In genomic region chr16:10818579-10819135, GRCm38 (mm10) we compare ENCODE assay signal across 30 mouse cellular contexts. TPM values are rescaled to one million over a fixed set of nuclear protein-coding genes. Genes with fewer than 3 reads are reported as not detected.
"Had no signal": no experiment of that assay in that cellular context is flagged by ENCODE, and none has a peak within 500 bp of the region (broad histone marks: within the 10 kb centered on the region; RNA-seq: fewer than 3 reads in every experiment).

No protein-coding gene starts in this region.

- H3K4me2 ChIP-seq: limb, embryonic 13.5 days; liver, embryonic 13.5 days; lung, embryonic 14.5 days; midbrain, embryonic 12.5 days; midbrain, embryonic 15.5 days; neural tube, embryonic 12.5 days; neural tube, embryonic 15.5 days had no signal

- H3K4me1 ChIP-seq: midbrain, embryonic 12.5 days; midbrain, embryonic 15.5 days; neural tube, embryonic 12.5 days; neural tube, embryonic 15.5 days had no signal

- H3K9ac ChIP-seq: limb, embryonic 13.5 days; liver, embryonic 13.5 days; lung, embryonic 14.5 days; midbrain, embryonic 12.5 days; midbrain, embryonic 15.5 days; neural tube, embryonic 12.5 days; neural tube, embryonic 15.5 days had no signal

- H3K36me3 ChIP-seq: limb, embryonic 10.5 days; limb, embryonic 13.5 days; liver, embryonic 13.5 days; midbrain, embryonic 12.5 days; midbrain, embryonic 15.5 days; neural tube, embryonic 12.5 days; neural tube, embryonic 15.5 days had no signal

- H3K27ac ChIP-seq: limb, embryonic 10.5 days; limb, embryonic 13.5 days; liver, embryonic 13.5 days; midbrain, embryonic 12.5 days; midbrain, embryonic 15.5 days; neural tube, embryonic 12.5 days; neural tube, embryonic 15.5 days had no signal

- DNase-seq: kidney, adult 18-20 months; kidney, adult 9 months; kidney, postnatal 14 days; kidney, postnatal 4 days; layer of hippocampus, adult 9-11 months; liver, embryonic 13.5 days; lung, embryonic 14.5 days; lung, postnatal 10 days; lung, postnatal 36 days; right cerebral cortex, adult 18-20 months; right cerebral cortex, postnatal 14 days; right cerebral cortex, postnatal 4 days; thymus, postnatal 36 days had no signal

- H3K4me3 ChIP-seq: limb, embryonic 10.5 days; limb, embryonic 13.5 days; liver, embryonic 13.5 days; midbrain, embryonic 12.5 days; midbrain, embryonic 15.5 days; neural tube, embryonic 12.5 days; neural tube, embryonic 15.5 days had no signal

- ATAC-seq: intestine, embryonic 16.5 days; midbrain, embryonic 15.5 days had no signal

- H3K27me3 ChIP-seq: limb, embryonic 13.5 days; midbrain, embryonic 12.5 days; midbrain, embryonic 15.5 days; neural tube, embryonic 12.5 days; neural tube, embryonic 15.5 days had no signal

- H3K9me3 ChIP-seq: limb, embryonic 10.5 days; liver, embryonic 13.5 days; midbrain, embryonic 12.5 days; midbrain, embryonic 15.5 days; neural tube, embryonic 12.5 days; neural tube, embryonic 15.5 days had no signal

RNA-seq across cellular contexts. Expression of gene Gm11172, which starts 5.9 kb away (rescaled TPM):
- total RNA-seq: layer of hippocampus, adult 18-20 months; layer of hippocampus, postnatal 25 days; left cerebral cortex, adult 18-20 months; left cerebral cortex, postnatal 25 days; liver, adult 2 months had no signal
- polyA plus RNA-seq: intestine, embryonic 16.5 days; kidney, embryonic 16.5 days; limb, embryonic 10.5 days; limb, embryonic 13.5 days; liver, adult 2 months; liver, embryonic 13.5 days; liver, embryonic 16.5 days; lung, embryonic 14.5 days; midbrain, embryonic 12.5 days; midbrain, embryonic 15.5 days; neural tube, embryonic 12.5 days; neural tube, embryonic 15.5 days; stomach, embryonic 16.5 days; thymus, postnatal 0 days; urinary bladder, adult 2 months had no signal

RNA-seq across cellular contexts. Expression of gene Prm1, which starts 13.0 kb away (rescaled TPM):
- total RNA-seq: layer of hippocampus, adult 18-20 months; layer of hippocampus, postnatal 25 days; left cerebral cortex, adult 18-20 months; left cerebral cortex, postnatal 25 days; liver, adult 2 months had no signal
- polyA plus RNA-seq: intestine, embryonic 16.5 days; kidney, embryonic 16.5 days; limb, embryonic 10.5 days; liver, adult 2 months; liver, embryonic 13.5 days; liver, embryonic 16.5 days; lung, embryonic 14.5 days; midbrain, embryonic 12.5 days; neural tube, embryonic 12.5 days; stomach, embryonic 16.5 days; urinary bladder, adult 2 months had no signal

RNA-seq across cellular contexts. Expression of gene Rmi2, which starts 16.2 kb away (rescaled TPM):
- total RNA-seq: layer of hippocampus, adult 18-20 months had no signal
- polyA plus RNA-seq: liver, adult 2 months had no signal

RNA-seq across cellular contexts. Expression of gene Prm2, which starts 22.7 kb away (rescaled TPM):
- total RNA-seq: layer of hippocampus, adult 18-20 months; layer of hippocampus, postnatal 25 days; left cerebral cortex, adult 18-20 months; left cerebral cortex, postnatal 25 days; liver, adult 2 months had no signal
- polyA plus RNA-seq: intestine, embryonic 16.5 days; kidney, embryonic 16.5 days; limb, embryonic 10.5 days; limb, embryonic 13.5 days; liver, adult 2 months; liver, embryonic 13.5 days; liver, embryonic 16.5 days; lung, embryonic 14.5 days; midbrain, embryonic 12.5 days; midbrain, embryonic 15.5 days; neural tube, embryonic 12.5 days; neural tube, embryonic 15.5 days; stomach, embryonic 16.5 days; thymus, postnatal 0 days; urinary bladder, adult 2 months had no signal

RNA-seq across cellular contexts. Expression of gene Prm3, which starts 27.9 kb away (rescaled TPM):
- total RNA-seq: layer of hippocampus, adult 18-20 months; layer of hippocampus, postnatal 25 days; left cerebral cortex, adult 18-20 months; left cerebral cortex, postnatal 25 days; liver, adult 2 months had no signal
- polyA plus RNA-seq: intestine, embryonic 16.5 days; kidney, embryonic 16.5 days; limb, embryonic 10.5 days; limb, embryonic 13.5 days; liver, adult 2 months; liver, embryonic 13.5 days; liver, embryonic 16.5 days; lung, embryonic 14.5 days; midbrain, embryonic 12.5 days; midbrain, embryonic 15.5 days; neural tube, embryonic 12.5 days; neural tube, embryonic 15.5 days; stomach, embryonic 16.5 days; thymus, postnatal 0 days; urinary bladder, adult 2 months had no signal
